ENCODE assay signal across 9 mouse cellular contexts in the genomic region with DNA sequence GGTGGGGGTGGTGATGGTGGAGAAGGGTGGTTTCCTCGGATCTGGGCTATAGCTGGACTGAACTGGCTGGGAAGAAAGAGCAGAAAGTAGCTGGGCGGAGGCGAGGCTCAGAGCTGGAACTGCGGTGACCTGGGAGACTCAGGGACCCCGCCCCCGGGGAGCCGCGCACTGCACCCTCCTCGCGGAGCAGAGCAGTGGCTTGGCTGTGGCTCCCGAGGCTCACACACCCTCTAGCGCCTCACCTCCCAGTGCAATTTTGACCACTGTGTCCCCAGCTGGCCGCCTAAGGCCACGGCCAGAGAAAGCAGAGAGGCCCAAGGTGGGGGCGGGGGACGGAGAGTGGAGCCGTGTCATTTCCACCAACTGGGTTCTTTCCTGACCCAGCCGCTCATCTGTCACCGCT. TPM values are rescaled to one million over a fixed set of nuclear protein-coding genes. Genes with fewer than 3 reads are reported as not detected.
DNase-seq lines count a peak whose midpoint lies in the region; ATAC-seq and TF ChIP-seq lines count a peak whose summit lies in the region.
"Had no signal": no experiment of that assay in that cellular context is flagged by ENCODE, and none has a peak within 500 bp of the region (broad histone marks: within the 10 kb centered on the region; RNA-seq: fewer than 3 reads in every experiment).

No protein-coding gene starts in this region.

- TF ChIP-seq CTCF in Patski (IDR thresholded peaks at IDR 0.05), result no peak

- peaks cover 63% of the 10 kb centered on the region for H3K27me3 ChIP-seq in Patski
- H3K27me3 ChIP-seq in forebrain, embryonic 16.5 days (replicated peaks; ENCODE audit: control insufficient read depth, insufficient read depth, low read length), result peaks cover 46% of the 10 kb centered on the region
- peaks cover 28% of the 10 kb centered on the region for H3K27me3 ChIP-seq in limb, embryonic 11.5 days (ENCODE audit: control insufficient read depth, insufficient read depth, low read length)
- peaks cover 15% of the 10 kb centered on the region for H3K27me3 ChIP-seq in neural tube, embryonic 14.5 days (ENCODE audit: control insufficient read depth, insufficient read depth, low read length)

- intact Hi-C loops in heart, postnatal 25 days (cut with DNase I), result no loop called here

- POLR2A ChIA-PET in Patski (lab: Charles Lee), result no interaction called here

- H3K4me2 ChIP-seq in forebrain, embryonic 16.5 days (ENCODE audit: low read length), result peak overlapping the region; percentile 47
- H3K4me2 ChIP-seq in limb, embryonic 11.5 days (ENCODE audit: low read depth, severe bottlenecking), result peak overlapping the region; percentile 71
- peak overlapping the region; percentile 57 for H3K4me2 ChIP-seq in neural tube, embryonic 14.5 days (ENCODE audit: low read depth, low read length)

- in situ Hi-C loops in Patski (cut with MboI; ENCODE audit: low pct_unique_long_range_greater_than_20kb), result no loop called here

- no peak overlapping the region for H3K27ac ChIP-seq in forebrain, embryonic 16.5 days (ENCODE audit: low read length)
- no peak overlapping the region for H3K27ac ChIP-seq in limb, embryonic 11.5 days (replicated peaks; ENCODE audit: low read depth, low read length)
- no peak overlapping the region for H3K27ac ChIP-seq in neural tube, embryonic 14.5 days (ENCODE audit: low read depth, low read length)

- peaks cover 6% of the 10 kb centered on the region for H3K4me1 ChIP-seq in forebrain, embryonic 16.5 days (replicated peaks; ENCODE audit: control insufficient read depth, insufficient read depth, low read length)
- 0 out of 2 replicates have a peak, but pooled peaks cover 2% of the 10 kb centered on the region for H3K4me1 ChIP-seq in limb, embryonic 11.5 days (ENCODE audit: control insufficient read depth, insufficient read depth, low read length)
- H3K4me1 ChIP-seq in neural tube, embryonic 14.5 days (ENCODE audit: control insufficient read depth, insufficient read depth, low read length), result peaks cover 11% of the 10 kb centered on the region; the same call in 1 of the 2 replicates

- peak; percentile 71 for DNase-seq in heart, adult 11 months
- DNase-seq in heart, postnatal 25 days (ENCODE audit: low spot score), result no peak
- DNase-seq in Patski (ENCODE audit: low read depth, low spot score), result no peak
- peak; percentile 60 for DNase-seq in limb, embryonic 11.5 days (ENCODE audit: low spot score)
- no peak for DNase-seq in right cerebral cortex, postnatal 36 days (ENCODE audit: low spot score in 2 of 2)
- no peak for DNase-seq in layer of hippocampus, adult 9-11 months

- H3K9ac ChIP-seq in forebrain, embryonic 16.5 days (replicated peaks; ENCODE audit: low read depth, low read length), result no peak overlapping the region
- no peak overlapping the region for H3K9ac ChIP-seq in limb, embryonic 11.5 days (ENCODE audit: low read length)
- 0 out of 2 replicates have a peak overlapping the region, but pooled peaks have one; percentile 33 for H3K9ac ChIP-seq in neural tube, embryonic 14.5 days (replicated peaks; ENCODE audit: low read depth, low read length)

- under 1% methylated on average over 19 of the region's 19 CpGs for WGBS in forebrain, embryonic 16.5 days
- 0% methylated on average over 19 of the region's 19 CpGs for WGBS in limb, embryonic 11.5 days
- WGBS in neural tube, embryonic 14.5 days, result 0% methylated on average over 19 of the region's 19 CpGs

- ATAC-seq in Patski, result peak; percentile 26
- ATAC-seq in forebrain, embryonic 16.5 days, result peak; percentile 68; the same call in 1 of the 2 replicates
- ATAC-seq in limb, embryonic 11.5 days (ENCODE audit: insufficient number of reproducible peaks, low FRiP score, low TSS enrichment, low read depth), result peak; percentile 65
- ATAC-seq in neural tube, embryonic 14.5 days (ENCODE audit: low read depth), result peak; percentile 82

- no peaks in the 10 kb centered on the region for H3K36me3 ChIP-seq in forebrain, embryonic 16.5 days (ENCODE audit: control insufficient read depth, insufficient read depth)
- no peaks in the 10 kb centered on the region for H3K36me3 ChIP-seq in limb, embryonic 11.5 days (ENCODE audit: control insufficient read depth, insufficient read depth, low read length)
- no peaks in the 10 kb centered on the region for H3K36me3 ChIP-seq in neural tube, embryonic 14.5 days (ENCODE audit: control insufficient read depth, insufficient read depth, low read length)
- H3K36me3 ChIP-seq: G1E had no signal

- CTCF ChIA-PET in Patski (lab: Charles Lee), result interaction anchor here (1.7 kb wide), 1 partner anchor 12 kb away, joined by 4 read pairs; no protein-coding TSS in a partner anchor

- H3K4me3 ChIP-seq in forebrain, embryonic 16.5 days (replicated peaks; ENCODE audit: low read length), result peak overlapping the region; percentile 23
- H3K4me3 ChIP-seq in limb, embryonic 11.5 days (ENCODE audit: low read depth, low read length), result peak overlapping the region; percentile 24
- H3K4me3 ChIP-seq in neural tube, embryonic 14.5 days (ENCODE audit: low read depth, low read length), result peak overlapping the region; percentile 26

- no peaks in the 10 kb centered on the region for H3K9me3 ChIP-seq in forebrain, embryonic 16.5 days (ENCODE audit: control insufficient read depth, low read length)
- H3K9me3 ChIP-seq in limb, embryonic 11.5 days (ENCODE audit: control insufficient read depth, low read length), result no peaks in the 10 kb centered on the region
- no peaks in the 10 kb centered on the region for H3K9me3 ChIP-seq in neural tube, embryonic 14.5 days (ENCODE audit: control insufficient read depth, low read length)
- H3K9me3 ChIP-seq: G1E had no signal

RNA-seq across cellular contexts. Expression of a gene that starts 16.3 kb away (rescaled TPM):
- total RNA-seq in heart, postnatal 25 days (2021), result not detected
- polyA plus RNA-seq in Patski (2021), result not detected
- 0.24 TPM in 1 of 2 replicates, not detected in the other for polyA plus RNA-seq in forebrain, embryonic 16.5 days (2015; fragmentation: Nextera tagmentation; extraction: Ambion mirVana)
- not detected in 2 replicates for polyA plus RNA-seq in limb, embryonic 11.5 days (2014; fragmentation: Nextera tagmentation; extraction: Ambion mirVana)
- polyA plus RNA-seq in neural tube, embryonic 14.5 days (2014; fragmentation: Nextera tagmentation; extraction: Ambion mirVana), result 3.6 and 5.4 TPM in 2 replicates
- polyA plus RNA-seq: G1E had no signal

Comparison
In these comparisons a context has a peak if more than half of its experiments do, and no peak if none do; other contexts are left out.
1. DNase-seq: peak in heart, adult 11 months (single experiment) and limb, embryonic 11.5 days (single experiment); none in heart, postnatal 25 days (single experiment), Patski (single experiment), right cerebral cortex, postnatal 36 days (0 of 2) and layer of hippocampus, adult 9-11 months (single experiment).
2. ATAC-seq: peak in every context shown above with its lines; median percentile 82 in neural tube, embryonic 14.5 days; 68 in forebrain, embryonic 16.5 days; 65 in limb, embryonic 11.5 days; 26 in Patski.
3. Peak in every context shown above with its lines, with median percentiles within 50 percentile points of each other: H3K4me2 ChIP-seq and H3K4me3 ChIP-seq.